Mouse (Mus musculus): ENCODE results near the gene Gc. TPM values are rescaled to one million over a fixed set of nuclear protein-coding genes. Genes with fewer than 3 reads are reported as not detected.

Gc gene
- polyA plus RNA-seq (2015; fragmentation: Nextera tagmentation; extraction: Ambion mirVana), result 0.19 and 1.3 TPM in 2 replicates

DNA sequence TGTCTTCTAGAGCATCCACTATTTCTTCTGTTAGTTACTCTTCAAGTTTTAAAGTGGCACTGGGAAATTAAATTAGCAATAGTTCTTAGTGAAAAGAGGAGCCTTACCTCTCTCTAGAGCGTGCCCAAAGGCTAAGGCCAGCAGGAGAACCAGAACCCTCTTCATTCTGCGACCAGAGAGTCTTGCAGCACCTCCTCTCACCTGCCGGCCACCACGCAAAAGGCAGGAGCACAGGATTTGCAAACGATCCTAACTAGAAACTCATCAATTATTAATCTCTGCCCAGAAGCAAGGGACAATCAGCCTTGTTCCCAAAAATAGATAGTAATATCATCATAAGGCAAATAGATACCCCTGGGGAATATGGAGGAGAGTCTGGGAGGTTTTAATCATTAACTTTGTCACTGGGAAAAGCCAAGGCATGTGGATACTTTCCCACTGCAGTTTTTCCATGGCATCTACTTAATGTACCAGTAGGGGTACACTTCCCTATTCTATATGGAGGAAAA lies at the start of gene Gc:
Gc (minus strand) TSS at position 345 of the 509 bp plus-strand sequence.
- H3K9ac ChIP-seq, result no peak within 1 kb of the TSS
- no peaks in the 10 kb centered on the region for H3K36me3 ChIP-seq
- H3K9me3 ChIP-seq, result no peaks in the 10 kb centered on the region
- 68% methylated on average over 5 of the region's 5 CpGs for WGBS
- no peak for ATAC-seq (ENCODE audit: insufficient number of reproducible peaks, low FRiP score, low TSS enrichment, low read depth)
- no peak within 1 kb of the TSS for H3K4me3 ChIP-seq
- no peak within 1 kb of the TSS for H3K4me2 ChIP-seq
- no peaks in the 10 kb centered on the region for H3K4me1 ChIP-seq
- no peaks in the 10 kb centered on the region for H3K27me3 ChIP-seq
- H3K27ac ChIP-seq, result no peak within 1 kb of the TSS

DNA sequence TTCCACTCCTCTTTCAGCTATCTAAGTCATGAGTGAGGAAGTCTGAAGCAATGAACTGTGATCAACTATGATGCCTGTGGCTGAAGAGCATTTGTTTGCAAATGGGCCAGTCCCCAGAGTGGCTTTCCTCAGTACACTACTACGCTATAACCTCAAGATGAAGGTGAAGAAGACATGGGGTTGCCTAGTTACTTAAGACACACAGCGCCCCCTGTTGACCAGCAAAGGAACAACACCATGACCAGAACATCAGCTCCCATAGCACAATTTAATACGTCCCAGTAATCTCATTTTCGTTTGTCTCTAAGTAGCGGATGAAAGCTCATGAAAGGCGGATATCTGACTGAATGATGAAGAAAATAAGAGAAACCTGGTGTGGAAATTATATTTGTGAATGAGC lies 42.5 kb upstream of the Gc start:
- Histone ChIP-seq H3K9ac (no peak overlapping the region), H3K27me3 (no peaks in the 10 kb centered on the region), H3K9me3 (no peaks in the 10 kb centered on the region), H3K36me3 (no peaks in the 10 kb centered on the region), H3K4me2 (no peak overlapping the region), H3K27ac (no peak overlapping the region), H3K4me1 (no peaks in the 10 kb centered on the region), H3K4me3 (no peak overlapping the region)
- no peak for ATAC-seq (ENCODE audit: insufficient number of reproducible peaks, low FRiP score, low TSS enrichment, low read depth)
- WGBS, result 51% methylated on average over 6 of the region's 6 CpGs

DNA sequence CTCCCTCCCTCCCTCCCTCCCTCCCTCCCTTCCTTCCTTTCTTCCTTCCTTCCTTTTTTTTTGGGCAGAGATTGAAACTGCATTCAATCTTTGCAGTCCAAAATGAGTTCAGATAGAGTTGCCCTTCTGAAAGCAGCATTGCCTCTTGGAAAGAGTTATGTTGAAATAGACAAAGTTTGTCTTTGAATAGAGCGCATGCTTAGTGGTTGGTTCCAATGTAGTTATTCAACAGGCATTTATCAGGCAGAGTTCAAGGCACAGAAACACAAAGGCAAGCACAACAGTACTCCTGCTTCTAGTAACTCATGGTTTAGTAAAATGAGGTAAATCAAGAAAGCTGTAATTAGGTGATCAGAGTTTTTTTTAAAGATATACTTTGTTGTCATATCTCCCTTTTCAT lies 34.9 kb upstream of the Gc start:
- H3K9ac ChIP-seq, result no peak overlapping the region
- H3K27me3 ChIP-seq, result no peaks in the 10 kb centered on the region
- no peaks in the 10 kb centered on the region for H3K9me3 ChIP-seq
- no peak overlapping the region for H3K4me2 ChIP-seq
- WGBS, result 91% methylated on average over 1 of the region's 1 CpGs
- H3K4me1 ChIP-seq, result no peaks in the 10 kb centered on the region
- H3K36me3 ChIP-seq, result no peaks in the 10 kb centered on the region
- H3K27ac ChIP-seq, result no peak overlapping the region
- H3K4me3 ChIP-seq, result no peak overlapping the region
- no peak for ATAC-seq (ENCODE audit: insufficient number of reproducible peaks, low FRiP score, low TSS enrichment, low read depth)

DNA sequence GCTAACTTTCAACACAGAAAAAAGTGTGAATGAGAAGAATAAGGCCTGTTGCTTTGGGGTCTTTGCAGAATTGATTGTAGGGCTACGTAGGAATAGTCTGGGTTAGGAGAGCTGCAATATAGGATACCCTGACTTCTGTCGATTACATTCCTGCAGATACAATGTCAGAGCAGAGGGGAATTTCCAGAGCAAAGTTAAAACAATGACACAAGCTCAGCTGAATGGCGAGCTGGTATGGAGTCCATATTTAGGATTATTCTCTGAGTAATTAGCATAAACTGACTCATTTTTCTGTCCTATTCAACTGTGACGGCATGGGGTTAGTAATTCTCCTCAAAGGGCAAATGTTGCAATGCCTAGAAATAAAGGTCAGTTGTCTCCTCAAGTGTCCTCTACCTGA lies 12.8 kb upstream of the Gc start:
- no peak overlapping the region for H3K27ac ChIP-seq
- H3K4me3 ChIP-seq, result no peak overlapping the region
- no peak overlapping the region for H3K4me2 ChIP-seq
- no peak overlapping the region for H3K9ac ChIP-seq
- no peak for ATAC-seq (ENCODE audit: insufficient number of reproducible peaks, low FRiP score, low TSS enrichment, low read depth)
- 87% methylated on average over 4 of the region's 4 CpGs for WGBS
- H3K27me3 ChIP-seq, result no peaks in the 10 kb centered on the region
- H3K9me3 ChIP-seq, result no peaks in the 10 kb centered on the region
- H3K4me1 ChIP-seq, result no peaks in the 10 kb centered on the region
- no peaks in the 10 kb centered on the region for H3K36me3 ChIP-seq

DNA sequence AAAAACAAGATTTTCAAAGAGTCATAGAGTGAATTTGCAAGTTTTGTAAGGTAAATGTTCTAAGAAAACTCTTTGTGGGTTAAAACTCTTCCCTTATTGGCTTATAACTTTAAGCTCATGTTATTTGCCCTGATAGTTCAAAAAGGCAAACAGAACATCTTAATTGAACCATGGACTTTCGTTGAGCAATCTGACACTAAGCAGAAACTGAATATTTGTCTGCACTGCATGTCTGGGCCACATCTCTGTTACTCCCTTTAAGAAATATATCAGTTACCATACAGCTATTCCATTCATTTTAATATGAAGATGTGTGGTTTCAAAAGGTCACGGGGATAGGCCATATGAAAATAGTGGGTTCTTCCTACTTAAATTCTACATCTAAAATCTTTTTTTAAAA lies 10.2 kb upstream of the Gc start:
- Histone ChIP-seq H3K4me3 (no peak overlapping the region), H3K9ac (no peak overlapping the region), H3K27me3 (no peaks in the 10 kb centered on the region), H3K27ac (no peak overlapping the region), H3K4me1 (no peaks in the 10 kb centered on the region), H3K36me3 (no peaks in the 10 kb centered on the region), H3K4me2 (no peak overlapping the region), H3K9me3 (no peaks in the 10 kb centered on the region)
- ATAC-seq (ENCODE audit: insufficient number of reproducible peaks, low FRiP score, low TSS enrichment, low read depth), result no peak
- 74% methylated on average over 2 of the region's 2 CpGs for WGBS

DNA sequence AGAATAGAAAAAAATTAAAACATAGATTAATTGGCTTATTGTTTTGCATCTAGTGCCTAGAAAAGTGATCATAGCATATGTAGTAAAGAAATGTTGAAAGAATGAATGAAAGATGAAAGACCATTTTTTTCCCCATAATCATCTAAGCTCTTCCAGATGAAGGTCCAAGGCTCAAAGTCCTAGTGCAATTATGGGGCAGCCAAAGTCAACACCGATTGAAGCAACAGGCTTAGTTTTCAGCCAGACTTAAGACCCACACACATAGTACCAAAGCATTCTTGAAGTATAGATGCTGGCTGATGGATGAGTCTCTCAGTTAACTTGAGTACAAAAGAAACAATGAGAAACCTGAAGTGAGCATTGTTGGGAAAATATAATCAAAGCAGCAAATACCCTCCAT lies 9.3 kb upstream of the Gc start:
- no peaks in the 10 kb centered on the region for H3K27me3 ChIP-seq
- no peaks in the 10 kb centered on the region for H3K9me3 ChIP-seq
- no peak overlapping the region for H3K27ac ChIP-seq
- no peak overlapping the region for H3K9ac ChIP-seq
- H3K36me3 ChIP-seq, result no peaks in the 10 kb centered on the region
- WGBS, result 88% methylated on average over 1 of the region's 1 CpGs
- H3K4me1 ChIP-seq, result no peaks in the 10 kb centered on the region
- no peak overlapping the region for H3K4me3 ChIP-seq
- ATAC-seq (ENCODE audit: insufficient number of reproducible peaks, low FRiP score, low TSS enrichment, low read depth), result no peak
- no peak overlapping the region for H3K4me2 ChIP-seq

DNA sequence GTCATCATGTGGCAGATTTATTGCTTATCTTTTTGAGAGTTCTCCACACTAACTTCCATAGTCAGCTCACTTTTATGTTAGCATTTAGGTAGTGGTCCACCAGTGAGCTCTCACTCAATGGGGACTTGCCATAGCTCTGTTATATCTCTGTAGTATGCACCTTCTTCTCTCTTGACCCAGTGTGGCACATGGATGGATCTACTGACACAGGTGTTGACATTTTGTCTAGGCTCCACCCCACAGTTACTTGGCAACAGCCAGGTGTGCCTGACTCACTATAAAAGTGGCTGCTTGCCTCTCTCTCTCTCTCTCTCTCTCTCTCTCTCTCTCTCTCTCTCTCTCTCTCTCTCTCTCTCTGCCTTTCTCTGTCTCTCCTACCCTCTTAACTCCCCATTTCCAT lies 8.6 kb upstream of the Gc start:
- no peak overlapping the region for H3K27ac ChIP-seq
- H3K4me1 ChIP-seq, result no peaks in the 10 kb centered on the region
- H3K9me3 ChIP-seq, result no peaks in the 10 kb centered on the region
- H3K9ac ChIP-seq, result no peak overlapping the region
- no peak for ATAC-seq (ENCODE audit: insufficient number of reproducible peaks, low FRiP score, low TSS enrichment, low read depth)
- H3K27me3 ChIP-seq, result no peaks in the 10 kb centered on the region
- no peak overlapping the region for H3K4me2 ChIP-seq
- no peaks in the 10 kb centered on the region for H3K36me3 ChIP-seq
- H3K4me3 ChIP-seq, result no peak overlapping the region

DNA sequence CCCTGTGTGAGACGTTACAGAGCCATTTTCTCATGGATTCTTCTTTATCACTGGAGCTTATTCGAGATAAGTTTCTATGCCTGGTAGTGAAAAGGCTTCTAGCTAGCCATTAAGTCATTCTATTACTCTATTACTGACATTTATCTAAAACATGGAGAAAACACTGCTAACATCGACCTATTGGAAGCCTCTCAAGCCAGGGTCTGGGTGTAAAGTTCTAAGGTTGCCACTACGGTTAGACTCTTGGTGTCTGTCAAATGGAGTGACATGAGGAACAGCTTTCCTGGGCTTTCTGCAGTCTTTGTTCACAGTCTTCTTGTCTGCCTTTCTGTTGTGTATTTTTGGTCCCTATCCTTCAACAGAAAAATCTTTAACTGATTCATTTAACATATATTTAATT lies 4.1 kb upstream of the Gc start:
- no peak overlapping the region for H3K4me2 ChIP-seq
- H3K4me1 ChIP-seq, result no peaks in the 10 kb centered on the region
- H3K9me3 ChIP-seq, result no peaks in the 10 kb centered on the region
- ATAC-seq (ENCODE audit: insufficient number of reproducible peaks, low FRiP score, low TSS enrichment, low read depth), result no peak
- no peaks in the 10 kb centered on the region for H3K27me3 ChIP-seq
- H3K27ac ChIP-seq, result no peak overlapping the region
- 82% methylated on average over 4 of the region's 4 CpGs for WGBS
- no peak overlapping the region for H3K9ac ChIP-seq
- H3K36me3 ChIP-seq, result no peaks in the 10 kb centered on the region
- H3K4me3 ChIP-seq, result no peak overlapping the region

DNA sequence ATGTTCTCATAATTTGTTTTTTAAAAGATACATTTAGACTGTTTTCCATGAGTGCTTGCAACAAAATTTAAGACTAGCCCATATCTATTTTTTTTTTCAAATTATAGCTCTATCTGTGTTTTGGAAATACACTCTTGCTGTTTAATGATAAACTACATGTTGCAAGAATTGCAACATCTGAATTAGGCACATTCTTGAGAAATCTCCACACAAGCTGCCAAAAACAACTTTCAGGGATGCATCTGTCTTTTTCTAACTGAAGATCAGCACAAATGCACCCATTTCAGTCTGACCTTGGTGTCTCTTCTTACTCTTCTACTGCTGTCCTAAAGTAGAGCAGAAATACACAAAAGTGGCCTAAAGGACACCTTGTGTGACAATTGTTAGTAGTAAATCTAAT lies 1.9 kb upstream of the Gc start:
- ATAC-seq (ENCODE audit: insufficient number of reproducible peaks, low FRiP score, low TSS enrichment, low read depth), result no peak
- Histone ChIP-seq H3K36me3 (no peaks in the 10 kb centered on the region), H3K27ac (no peak overlapping the region), H3K9me3 (no peaks in the 10 kb centered on the region), H3K9ac (no peak overlapping the region), H3K4me2 (no peak overlapping the region), H3K4me1 (no peaks in the 10 kb centered on the region), H3K27me3 (no peaks in the 10 kb centered on the region), H3K4me3 (no peak overlapping the region)

DNA sequence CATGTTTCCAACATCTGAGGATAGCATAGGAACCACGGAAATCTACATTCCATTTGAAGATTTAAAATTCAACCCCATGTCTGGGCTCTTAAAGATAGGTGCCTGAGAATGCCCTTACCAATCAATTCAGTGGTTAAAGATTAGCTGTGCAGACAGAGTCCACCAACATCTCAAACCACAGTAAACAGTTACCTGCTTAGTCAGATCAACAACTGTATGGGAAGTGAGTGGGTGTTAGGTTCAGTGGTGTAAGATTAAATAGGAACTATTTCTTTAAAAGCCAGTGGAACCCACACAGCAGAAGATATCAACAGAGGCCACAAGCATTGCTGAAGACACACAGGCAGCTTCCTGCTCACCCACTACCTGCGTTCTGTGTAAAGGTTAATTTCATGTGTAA lies 1.3 kb upstream of the Gc start:
- no peaks in the 10 kb centered on the region for H3K36me3 ChIP-seq
- no peaks in the 10 kb centered on the region for H3K9me3 ChIP-seq
- 72% methylated on average over 2 of the region's 2 CpGs for WGBS

DNA sequence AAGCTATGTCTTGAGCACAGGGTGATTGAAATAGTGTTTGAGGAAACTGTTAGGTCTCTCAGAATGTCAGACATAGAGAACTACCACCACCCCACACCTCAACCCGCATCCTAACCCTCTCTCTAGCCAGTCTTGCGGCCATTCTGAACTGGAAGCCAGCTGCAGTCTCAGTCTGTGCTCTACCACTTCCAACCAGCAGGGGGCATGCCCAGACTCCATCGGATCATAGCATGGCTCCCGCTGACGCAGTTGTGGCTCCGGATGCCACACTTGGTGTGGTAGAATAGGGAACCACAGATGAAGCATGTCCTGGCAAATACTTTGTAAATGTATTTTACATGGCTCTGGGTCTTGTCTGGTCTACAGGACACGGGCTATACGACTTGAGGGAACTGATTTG lies 2.2 kb downstream of the Gc start:
- H3K36me3 ChIP-seq, result no peaks in the 10 kb centered on the region
- no peak overlapping the region for H3K9ac ChIP-seq
- WGBS, result 49% methylated on average over 8 of the region's 8 CpGs
- H3K4me2 ChIP-seq, result no peak overlapping the region
- no peak for ATAC-seq (ENCODE audit: insufficient number of reproducible peaks, low FRiP score, low TSS enrichment, low read depth)
- no peak overlapping the region for H3K4me3 ChIP-seq
- H3K4me1 ChIP-seq, result no peaks in the 10 kb centered on the region
- no peak overlapping the region for H3K27ac ChIP-seq
- H3K27me3 ChIP-seq, result no peaks in the 10 kb centered on the region
- H3K9me3 ChIP-seq, result no peaks in the 10 kb centered on the region

More for the DNA sequence above, 1.3 kb upstream of the Gc start:
- no peak overlapping the region for H3K4me3 ChIP-seq
- no peaks in the 10 kb centered on the region for H3K4me1 ChIP-seq
- H3K4me2 ChIP-seq, result no peak overlapping the region
- H3K27ac ChIP-seq, result no peak overlapping the region
- no peaks in the 10 kb centered on the region for H3K27me3 ChIP-seq
- ATAC-seq (ENCODE audit: insufficient number of reproducible peaks, low FRiP score, low TSS enrichment, low read depth), result no peak
- H3K9ac ChIP-seq, result no peak overlapping the region

DNA sequence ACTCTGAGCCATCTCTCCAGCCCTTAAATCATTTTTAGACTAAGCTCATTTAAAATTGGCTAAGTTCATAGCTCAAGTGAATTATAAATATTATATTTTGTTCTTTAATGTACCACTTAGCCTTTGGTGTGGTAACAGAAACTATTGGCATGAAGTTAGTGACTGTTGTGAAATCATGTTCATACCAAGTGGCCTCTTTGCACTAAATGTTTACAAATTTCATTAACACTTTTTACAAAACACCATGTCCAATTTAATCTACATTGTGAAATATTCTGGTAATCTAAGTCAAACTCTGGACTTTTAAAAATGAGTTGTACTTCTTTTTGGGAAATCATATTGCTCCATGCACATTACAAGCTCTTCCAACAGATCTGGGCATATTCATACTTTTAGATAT lies 6.9 kb downstream of the Gc start:
- no peaks in the 10 kb centered on the region for H3K27me3 ChIP-seq
- H3K4me2 ChIP-seq, result no peak overlapping the region
- no peak overlapping the region for H3K27ac ChIP-seq
- no peaks in the 10 kb centered on the region for H3K36me3 ChIP-seq
- no peak overlapping the region for H3K9ac ChIP-seq
- no peaks in the 10 kb centered on the region for H3K9me3 ChIP-seq
- no peaks in the 10 kb centered on the region for H3K4me1 ChIP-seq
- no peak overlapping the region for H3K4me3 ChIP-seq
- no peak for ATAC-seq (ENCODE audit: insufficient number of reproducible peaks, low FRiP score, low TSS enrichment, low read depth)

DNA sequence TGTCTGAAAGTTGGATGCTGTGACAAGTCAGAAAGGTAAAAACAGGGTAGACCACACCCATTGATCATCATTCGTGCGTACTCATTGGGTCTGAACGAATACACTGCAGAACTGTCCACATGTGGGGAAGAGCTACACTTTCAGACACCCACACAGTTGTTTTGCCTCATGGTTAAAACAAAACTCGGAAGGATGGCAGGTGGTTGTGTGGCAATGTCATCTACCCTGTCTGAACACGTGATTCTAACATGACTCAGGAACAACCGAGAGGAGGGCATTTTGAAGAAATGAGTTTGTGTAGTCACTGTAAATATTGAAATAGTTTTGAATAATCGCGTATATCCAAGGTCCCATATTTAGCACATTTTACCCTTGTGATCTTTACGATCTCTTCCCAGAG lies 8.4 kb downstream of the Gc start:
- Histone ChIP-seq H3K9me3 (no peaks in the 10 kb centered on the region), H3K4me2 (no peak overlapping the region), H3K27me3 (no peaks in the 10 kb centered on the region), H3K4me1 (no peaks in the 10 kb centered on the region), H3K27ac (no peak overlapping the region), H3K9ac (no peak overlapping the region), H3K4me3 (no peak overlapping the region), H3K36me3 (no peaks in the 10 kb centered on the region)
- ATAC-seq (ENCODE audit: insufficient number of reproducible peaks, low FRiP score, low TSS enrichment, low read depth), result no peak
- WGBS, result 90% methylated on average over 9 of the region's 9 CpGs

Measured in limb, embryonic 15.5 days (tissue).